Mouse (Mus musculus) liver, embryonic 14.5 days (tissue): ENCODE results near the gene Pax5.

Experiments used
- CTCF ChIP-seq: IDR thresholded peaks from 2 replicates; pipeline ENCODE4 v1.5.1; 2016; ENCODE audit warnings: antibody characterized with exemption, low read depth, control low read depth
- EP300 ChIP-seq: IDR thresholded peaks from 2 replicates; pipeline ENCODE4 v1.6.1; 2016; ENCODE audit warnings: antibody characterized with exemption, low read depth

DNA sequence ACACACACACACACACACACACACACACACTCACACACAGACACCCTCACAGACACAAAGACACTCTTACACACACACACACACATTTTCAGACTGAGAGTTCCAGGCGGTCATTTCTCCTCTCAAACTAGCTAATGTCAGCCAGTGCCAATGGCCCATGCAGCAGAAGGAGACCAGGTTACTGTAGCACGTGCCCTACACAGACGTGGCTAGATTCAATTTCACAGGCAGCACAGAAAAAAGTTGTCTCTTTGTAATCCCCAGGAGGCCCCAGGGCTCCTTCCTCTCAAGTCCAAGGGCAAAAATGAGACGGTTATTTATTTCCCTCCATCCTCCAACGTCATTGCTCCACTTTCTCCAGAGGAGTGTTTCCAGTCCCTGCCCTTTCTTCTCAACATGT is 31.6 kb downstream of the Pax5 start:
- no peak for TF ChIP-seq CTCF
- no peak for TF ChIP-seq EP300
